Mouse (Mus musculus): ENCODE data around the gene Auts2.

The Auts2 gene

DNA sequence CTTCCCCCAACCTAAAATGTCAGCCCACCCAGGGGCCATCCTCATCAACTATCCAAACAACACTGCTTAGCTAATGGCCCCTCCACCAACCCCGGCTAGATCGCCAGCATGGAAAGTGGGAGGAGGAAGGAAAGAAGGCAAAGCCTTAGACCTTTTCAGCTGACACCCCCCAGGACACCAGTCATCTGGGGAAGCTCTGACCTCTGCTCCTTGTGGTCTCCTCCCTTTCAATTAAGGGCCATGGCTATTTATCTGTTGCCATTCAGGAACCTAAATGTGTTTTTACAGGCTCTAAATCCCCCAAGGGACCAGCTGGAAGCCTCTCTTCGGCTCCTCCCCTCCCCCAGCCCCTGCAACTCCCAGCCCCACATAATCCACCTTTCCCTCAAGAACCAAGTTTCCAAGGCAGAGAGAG, 42.3 kb downstream of the Auts2 start:
- whole genome bisulfite sequencing: 56% methylated on average over 3 of the region's 3 CpGs

DNA sequence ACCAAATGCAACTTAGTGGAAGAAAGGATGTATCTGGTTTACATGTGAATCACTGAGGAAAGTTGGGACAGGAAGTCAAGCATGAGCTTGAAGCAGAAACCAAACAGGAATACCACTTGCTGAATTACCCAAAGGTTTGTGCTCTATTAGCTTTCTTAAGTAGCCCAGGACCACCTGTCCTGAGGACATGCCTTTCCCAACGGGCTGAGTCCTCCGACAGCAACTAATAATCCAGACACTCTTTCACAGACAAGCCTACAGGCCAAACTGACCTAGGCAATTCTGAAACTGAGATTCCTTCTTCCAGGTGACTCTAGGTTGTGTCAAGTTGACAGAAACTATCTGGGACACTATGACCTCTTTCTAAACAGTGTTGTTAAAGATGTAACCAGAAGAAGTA, 44.2 kb downstream of the Auts2 start:
- WGBS: 84% methylated on average over 2 of the region's 2 CpGs

DNA sequence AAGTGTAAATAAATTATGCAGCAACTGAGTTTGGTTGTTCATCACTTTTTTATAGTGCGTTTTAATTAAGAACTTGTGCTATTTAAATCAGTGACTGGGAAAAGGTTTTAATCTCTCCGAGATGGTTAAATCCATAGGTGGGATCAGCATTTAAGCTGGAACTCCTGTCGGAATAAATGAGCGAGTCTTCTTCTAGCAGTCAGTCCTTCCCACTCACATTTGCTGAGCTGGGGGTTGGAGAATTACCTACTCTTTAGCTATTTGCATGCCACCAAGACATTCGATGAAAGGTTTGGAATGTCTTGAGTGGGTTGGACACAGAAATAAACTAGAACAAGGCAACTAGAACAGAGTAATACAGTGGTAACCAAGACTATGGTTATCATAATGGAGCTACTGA, 45.1 kb downstream of the Auts2 start:
- 52% methylated on average over 5 of the region's 5 CpGs for WGBS

DNA sequence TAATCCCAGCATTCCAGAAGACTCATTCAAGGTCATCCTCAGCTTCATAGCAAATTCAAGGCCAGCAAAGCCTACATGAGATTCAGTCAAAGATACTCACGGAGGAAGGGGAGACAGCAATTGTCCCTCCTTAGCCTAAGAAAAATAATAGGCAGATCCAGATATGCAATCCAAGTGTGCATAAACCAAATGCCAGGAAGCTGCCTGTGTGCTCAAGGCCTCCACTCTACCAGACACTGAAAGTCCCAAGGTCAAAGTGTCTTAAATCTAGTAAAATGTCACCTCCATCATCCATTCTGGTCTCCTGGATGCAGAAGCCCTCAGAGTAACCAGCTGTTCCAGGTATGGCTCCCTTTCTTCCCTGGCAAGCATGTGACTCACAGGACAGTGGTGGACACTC, 50.4 kb downstream of the Auts2 start:
- 81% methylated on average over 1 of the region's 1 CpGs for WGBS

DNA sequence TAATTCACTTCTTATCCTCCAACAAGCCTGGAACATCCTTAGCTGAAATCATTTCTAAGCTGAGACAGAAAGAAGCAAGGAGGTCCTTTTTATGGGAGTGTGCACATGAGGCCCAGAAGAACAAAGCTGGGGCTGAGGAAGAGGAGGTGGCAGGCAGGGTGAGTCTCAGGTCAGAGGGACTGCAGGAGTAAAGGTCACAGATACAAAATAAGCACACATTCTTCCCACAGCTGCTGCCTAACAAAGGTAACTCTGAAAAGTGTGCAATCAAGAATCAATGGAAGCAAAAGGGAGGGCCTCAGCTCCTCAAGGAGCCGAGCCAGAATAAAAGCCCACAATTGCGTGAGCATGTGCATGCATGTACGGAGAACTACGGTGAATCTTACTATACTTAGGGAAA, 51.6 kb downstream of the Auts2 start:
- 82% methylated on average over 4 of the region's 4 CpGs for WGBS

DNA sequence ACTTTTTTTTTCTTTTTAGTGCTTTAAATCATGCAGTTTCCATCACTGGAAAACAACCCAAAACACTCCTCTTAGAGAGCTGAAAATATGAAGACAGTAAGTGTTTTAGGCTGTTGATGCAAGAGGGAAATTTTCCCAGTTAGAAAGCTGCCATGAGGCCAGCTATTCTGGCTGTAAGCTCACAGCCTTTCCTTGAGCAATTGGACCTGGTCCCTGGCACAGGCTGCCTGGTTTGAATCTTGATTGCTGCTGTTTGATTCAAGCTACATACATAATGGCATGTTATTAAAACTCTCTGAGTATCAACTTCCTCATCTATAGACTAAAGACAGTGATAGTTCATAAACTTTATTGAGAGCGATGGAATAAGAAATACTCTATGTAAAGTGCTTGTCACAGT, 52.8 kb downstream of the Auts2 start:
- 81% methylated on average over 1 of the region's 1 CpGs for WGBS

DNA sequence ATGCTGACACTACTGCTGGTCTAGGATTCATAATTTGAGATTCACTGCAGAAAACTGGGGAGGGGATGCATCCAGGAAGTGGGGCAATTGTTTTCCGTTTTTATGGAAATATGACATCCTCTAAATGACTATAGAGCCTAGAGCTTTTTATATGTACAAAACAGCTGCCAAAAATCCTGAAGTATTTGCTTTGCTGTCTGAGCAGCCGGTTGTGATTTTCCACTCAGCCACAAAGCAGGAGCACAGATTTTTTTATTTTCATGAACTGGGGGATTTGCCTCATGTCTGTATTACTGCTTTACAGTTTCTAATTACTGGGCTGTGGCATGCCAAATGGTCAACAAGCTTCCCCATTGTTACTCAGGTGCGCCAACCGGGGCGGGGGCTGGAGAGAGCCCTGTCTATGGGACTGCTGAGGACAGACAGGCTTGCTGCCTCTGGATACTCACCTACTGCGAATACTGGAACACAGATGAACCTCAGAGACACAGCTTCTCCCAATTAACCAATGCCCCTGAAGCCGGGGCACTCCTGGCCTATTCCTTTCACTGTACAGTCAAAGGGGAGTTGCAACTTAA, 53.3 kb downstream of the Auts2 start:
- 45% methylated on average over 7 of the region's 7 CpGs for WGBS

DNA sequence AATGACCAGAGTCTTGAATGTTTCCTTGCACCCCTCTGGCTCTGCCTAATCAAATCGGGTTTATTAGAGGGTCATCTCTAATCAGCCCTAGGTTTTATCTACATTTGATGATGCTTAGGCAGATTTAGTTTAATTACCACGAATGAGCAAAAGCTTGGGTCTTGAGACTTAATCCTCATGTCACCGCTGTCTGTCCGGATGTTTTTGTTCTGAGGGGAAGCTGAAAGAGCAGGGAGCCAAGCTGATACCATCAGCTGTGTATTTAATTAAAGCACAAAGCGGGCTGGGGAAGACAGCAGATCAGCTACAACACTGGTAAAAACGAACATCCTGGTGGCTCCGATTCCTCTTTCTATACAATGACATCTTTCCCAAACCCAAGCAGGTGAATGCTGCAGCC, 56.3 kb downstream of the Auts2 start:
- WGBS: 60% methylated on average over 7 of the region's 7 CpGs

DNA sequence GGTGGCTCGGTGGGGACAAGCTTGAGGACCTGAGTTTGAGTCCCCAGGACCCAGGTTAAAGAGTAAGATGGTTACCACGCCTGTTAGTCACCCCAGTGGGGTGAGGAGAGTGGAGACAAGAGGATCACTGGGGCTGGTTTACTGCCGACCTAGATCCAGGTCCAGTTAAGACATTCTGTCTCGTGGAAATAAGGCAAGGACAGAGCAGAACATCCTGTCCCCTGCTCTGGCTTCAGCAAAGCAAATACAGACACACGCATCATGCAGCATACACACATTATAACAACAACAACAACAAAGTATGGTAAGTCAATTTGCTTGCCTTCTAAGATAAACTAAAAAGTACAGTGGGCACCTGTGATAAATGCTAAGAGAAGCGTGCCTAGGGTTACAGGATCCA, 57.1 kb downstream of the Auts2 start:
- WGBS: 87% methylated on average over 6 of the region's 6 CpGs

DNA sequence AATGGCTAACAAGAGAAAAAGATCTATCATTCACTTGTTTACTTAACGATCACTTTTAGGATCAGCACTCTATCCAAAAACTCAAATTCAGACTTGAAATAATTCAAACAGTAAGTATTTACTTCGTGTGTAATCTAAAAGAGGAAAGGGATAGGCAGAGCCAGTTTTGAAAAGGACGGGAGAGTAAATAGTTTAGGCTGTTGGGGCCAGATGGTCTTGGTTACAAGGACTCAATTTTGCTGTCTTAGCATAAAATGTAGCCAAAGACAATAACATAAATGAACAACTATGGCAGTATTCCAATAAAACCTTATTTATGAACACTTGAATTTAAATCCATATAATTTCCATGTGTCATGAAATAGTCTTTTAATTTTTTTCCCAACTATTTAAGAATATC, 57.7 kb downstream of the Auts2 start:
- 54% methylated on average over 3 of the region's 3 CpGs for WGBS

DNA sequence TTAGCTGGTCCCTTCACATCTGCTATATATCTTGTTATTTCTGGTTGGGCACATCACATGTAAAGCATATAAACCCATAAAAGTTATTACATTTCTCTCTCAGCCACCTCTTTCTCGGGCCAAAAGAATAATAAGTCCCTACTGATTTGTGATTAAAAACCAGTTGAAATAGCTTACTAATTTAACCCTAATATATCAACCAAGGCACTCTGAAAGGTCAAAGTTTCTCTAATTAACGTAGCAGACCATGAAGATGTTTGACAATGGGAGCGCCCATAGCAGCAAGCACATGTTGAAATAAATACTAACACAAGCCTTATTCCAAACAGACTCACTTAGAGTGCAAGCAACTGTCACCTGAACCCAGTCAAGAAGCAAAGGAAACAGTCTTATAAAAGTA, 61.7 kb downstream of the Auts2 start:
- WGBS: 94% methylated on average over 3 of the region's 3 CpGs

DNA sequence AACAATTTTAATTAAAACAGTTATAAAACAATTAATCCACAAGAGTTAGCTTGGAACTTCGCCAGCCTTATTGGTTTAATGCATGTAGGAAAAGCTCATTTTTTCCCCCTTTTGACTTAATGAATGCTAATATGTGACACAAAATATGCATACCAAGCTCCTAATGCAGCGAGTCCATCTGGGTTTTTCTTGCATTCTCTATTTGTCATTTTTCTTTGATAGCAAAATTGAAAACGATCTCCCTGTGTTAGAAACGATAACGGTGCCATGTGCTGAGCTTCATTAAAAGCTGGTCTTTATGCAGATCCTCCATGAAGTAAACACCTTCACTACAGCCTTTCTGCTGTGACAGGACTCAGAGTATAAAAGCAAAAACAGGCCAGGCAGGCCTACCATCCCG, 62.7 kb downstream of the Auts2 start:
- 75% methylated on average over 6 of the region's 6 CpGs for WGBS

DNA sequence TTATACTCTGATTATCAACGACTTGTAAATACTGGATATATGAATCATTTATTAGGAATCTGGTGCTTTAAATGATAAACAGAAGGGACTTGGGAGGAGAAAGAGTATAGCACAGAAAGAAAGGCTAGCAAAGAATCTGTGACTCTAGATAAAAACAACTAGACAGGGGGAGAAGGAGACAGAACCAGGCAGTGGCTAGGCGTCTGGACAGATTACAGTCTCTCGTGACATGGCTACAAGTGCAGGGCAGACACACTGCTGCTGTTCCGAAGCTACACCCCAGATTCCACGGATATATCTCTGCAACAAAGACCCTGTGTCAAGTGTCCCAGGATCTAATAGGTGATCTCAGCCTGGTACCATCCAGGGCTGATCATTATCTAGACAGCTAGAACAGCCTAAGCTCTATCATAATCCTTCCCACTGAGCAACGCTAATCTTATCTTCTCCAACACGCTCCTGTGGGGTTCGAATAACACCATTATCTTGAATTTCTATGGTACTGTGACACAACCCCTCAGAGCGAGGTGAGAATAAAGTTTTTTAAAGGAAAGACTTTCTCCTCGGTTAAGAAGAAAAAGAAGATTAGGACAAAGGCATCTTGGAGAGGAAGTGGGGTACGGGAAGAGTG, 63.8 kb downstream of the Auts2 start:
- WGBS: 75% methylated on average over 11 of the region's 11 CpGs

DNA sequence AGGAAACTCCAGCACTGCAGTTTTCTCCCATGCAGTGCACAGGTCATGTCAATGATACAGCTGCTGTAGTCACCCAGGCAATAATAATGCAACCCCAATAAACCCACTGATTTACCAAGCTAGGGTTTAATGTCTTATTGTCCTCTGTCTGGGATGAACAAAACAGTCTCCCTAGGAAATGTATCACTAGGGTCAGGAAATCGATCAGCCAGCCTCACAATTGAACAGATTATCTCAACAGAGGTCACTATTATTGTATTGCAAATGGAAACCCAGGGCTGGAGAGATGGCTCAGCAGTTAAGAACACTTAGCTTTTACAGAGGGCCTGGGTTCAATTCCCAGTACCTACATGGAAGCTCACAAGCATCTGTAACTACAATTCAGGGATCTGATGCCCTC, 65.6 kb downstream of the Auts2 start:
- 54% methylated on average over 1 of the region's 1 CpGs for whole genome bisulfite sequencing

DNA sequence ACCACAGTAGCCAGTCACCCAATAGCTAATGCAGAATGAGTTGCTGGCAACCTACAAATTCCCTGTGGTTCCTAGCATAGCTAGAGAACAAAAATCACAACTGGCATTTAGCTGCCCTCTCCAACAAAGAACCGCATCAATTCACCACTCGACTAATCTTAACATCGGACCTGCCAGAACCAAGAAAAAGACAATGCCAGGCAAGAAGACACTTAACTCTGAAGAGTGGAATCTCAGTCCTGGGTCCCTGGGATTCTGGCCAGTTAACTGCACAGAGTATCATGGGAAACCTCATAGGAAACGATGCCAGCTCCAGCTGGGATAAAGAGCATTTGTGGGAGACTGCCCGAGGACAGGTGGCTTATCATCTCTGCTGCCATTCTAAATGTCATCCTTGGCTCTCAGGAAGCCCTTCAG, 70.2 kb downstream of the Auts2 start:
- 38% methylated on average over 5 of the region's 5 CpGs for WGBS

DNA sequence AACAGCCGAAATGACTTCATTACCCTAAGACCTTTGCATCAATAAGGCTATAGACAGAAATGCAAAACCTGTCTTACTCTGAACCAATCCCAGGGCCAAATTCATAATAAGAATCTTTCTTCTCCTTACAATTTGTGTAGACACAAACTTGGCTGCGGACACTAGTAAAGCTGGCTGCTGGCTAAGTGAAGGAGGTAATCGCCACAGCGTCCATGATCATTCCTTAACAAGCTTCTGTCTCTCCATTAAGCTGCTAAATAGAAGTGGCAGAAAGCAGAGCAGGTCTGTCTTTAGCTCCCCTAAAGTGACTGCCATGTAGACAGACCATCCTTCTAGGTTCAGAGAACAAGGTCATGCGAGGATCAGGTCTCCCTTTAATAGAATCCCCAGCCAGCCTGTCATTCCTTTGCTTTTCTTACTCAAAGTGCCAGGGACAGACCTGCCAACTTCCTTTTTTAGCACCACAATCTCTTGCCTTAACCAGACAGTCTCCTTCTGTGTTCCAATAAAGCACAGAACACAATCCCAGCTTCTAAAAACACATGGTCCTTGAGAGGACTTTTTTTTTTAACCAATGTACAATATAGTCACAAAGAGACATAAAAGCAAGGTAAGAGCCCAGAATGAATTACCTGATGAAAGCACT, 70.8 kb downstream of the Auts2 start:
- 44% methylated on average over 5 of the region's 5 CpGs for WGBS

DNA sequence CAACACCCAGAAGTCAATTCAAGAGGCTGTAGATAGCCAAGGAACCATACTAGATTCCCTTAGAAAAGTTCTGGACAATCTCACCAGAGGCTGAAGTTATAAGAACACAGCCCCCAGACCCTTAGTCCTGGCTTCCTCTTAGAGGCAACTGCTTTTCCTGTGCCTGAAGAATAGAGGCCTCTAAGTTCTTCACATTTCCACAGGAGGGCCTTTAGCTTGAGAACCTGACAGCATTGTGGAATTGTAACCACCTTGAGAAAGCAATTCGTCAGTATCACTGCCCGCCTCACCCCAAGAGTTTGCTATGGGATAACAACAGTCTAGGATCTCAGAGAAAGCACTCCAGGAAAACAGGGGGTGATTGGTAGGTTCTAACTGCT, 75.8 kb downstream of the Auts2 start:
- WGBS: 93% methylated on average over 2 of the region's 2 CpGs

DNA sequence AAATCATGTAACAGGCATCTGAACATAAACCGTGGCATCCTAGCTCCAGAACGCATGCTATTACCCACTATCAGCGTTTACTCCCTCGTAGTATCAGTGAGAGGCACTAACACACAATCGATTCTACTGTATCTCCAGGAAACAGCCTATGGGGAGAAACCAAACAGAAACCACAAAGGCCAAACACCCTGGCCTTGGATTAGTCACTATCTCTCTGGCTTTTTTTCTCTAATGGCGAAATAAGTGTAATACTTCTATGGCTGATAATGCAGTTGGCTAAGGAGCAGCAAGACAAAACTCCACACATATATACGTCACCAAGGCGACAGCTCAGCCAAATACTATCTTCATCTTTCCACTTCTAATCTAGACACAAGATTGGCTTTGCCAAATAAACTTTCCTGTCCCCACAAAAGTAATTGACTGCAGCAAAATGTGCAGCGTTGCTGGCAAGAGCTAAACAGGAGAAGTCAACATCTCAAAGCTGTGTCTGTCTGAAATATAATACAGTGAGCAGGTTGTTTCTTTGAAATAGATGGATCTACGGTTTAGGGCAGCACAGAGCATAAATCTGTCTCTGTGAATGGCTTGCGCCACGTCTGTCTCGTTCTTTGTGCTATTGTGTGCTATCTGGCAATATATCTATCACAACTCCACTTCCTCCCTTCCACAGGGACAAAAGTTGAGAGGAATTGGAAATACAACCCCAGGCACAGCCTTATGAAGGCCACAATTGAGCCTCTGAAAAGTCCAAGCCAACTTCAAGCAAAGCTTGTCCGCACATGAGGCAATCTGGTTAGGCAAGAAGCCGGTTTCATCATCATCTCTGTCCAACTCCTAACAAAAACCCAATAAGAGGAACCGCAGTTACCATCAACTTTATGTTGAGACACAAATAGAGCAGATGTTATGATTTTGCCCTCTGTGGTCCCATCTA, 76.4 kb downstream of the Auts2 start:
- WGBS: 77% methylated on average over 16 of the region's 16 CpGs

DNA sequence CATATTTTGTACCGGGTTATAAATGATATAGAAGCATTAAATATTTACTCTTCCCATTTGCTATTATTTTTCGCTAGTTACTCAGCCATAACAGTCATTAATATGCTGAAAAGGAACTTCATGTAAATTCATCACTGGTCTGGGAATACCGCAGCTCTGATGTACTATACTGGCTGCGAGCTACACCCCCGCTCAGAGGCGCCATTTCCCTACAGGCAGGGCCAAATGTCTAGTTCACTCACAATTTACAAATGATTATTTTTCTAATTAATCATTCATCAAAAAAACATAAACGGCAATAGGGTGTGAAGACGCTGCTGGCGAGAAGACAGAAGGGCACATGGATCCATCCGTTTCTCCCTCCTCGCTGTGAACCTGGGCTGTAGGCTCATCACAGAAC, 80.6 kb downstream of the Auts2 start:
- WGBS: 88% methylated on average over 11 of the region's 11 CpGs

DNA sequence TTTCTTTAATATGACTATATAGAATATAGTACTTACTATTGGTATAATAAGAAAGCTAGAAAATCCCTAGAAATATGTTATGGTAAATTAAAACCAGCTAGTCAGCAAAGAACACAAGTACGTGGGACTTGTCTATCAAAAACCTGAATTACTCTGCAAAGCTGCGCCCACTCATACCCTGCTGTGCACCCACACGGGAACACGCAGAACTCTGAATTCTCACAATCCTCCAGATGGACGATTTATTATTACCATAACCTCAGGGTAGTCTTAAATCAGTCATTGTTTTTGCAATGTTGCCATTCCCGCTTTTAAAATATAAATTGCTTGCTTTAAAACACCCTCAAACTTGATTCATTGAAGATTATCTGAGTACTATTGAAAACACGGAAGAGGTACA, 84.6 kb downstream of the Auts2 start:
- 46% methylated on average over 7 of the region's 7 CpGs for WGBS

DNA sequence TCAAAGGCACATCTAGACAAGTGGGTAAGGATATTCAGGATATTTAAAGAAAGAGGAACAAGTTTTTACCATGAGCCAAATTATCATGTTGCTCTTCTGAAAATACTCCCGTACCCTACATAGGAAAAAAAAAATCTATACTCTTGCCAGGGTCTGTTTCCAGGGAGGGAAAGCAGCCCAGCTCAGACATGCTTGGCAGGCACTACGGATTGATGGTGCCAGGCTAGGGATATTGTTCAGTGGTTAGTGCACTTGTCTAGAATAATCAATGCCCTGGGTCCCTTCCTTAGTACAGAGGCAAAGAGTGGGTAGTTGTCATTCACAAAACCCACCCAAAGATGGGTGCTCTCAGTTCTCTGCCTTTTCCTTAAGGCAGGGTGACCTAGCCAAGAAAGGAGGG, 90.8 kb downstream of the Auts2 start:
- WGBS: 35% methylated on average over 2 of the region's 2 CpGs

DNA sequence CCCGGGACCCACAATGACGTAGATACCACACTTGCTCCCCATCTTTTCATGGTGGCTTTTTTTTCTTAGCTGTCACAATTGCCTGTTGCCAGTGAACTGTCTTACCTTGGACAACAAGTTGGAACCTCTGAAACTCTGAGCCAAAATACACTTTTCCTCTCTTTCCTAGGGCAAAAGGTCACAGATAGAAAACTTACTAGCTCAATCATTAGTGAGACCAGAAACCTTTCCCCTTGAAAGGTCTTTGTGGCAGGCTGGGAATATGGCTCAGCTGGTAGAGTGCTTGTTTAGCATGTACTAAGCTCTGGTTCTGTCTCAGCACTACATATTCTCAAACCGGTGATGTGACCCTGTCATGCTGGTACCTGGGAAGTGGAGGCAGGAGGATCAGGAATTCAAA, 93.1 kb downstream of the Auts2 start:
- 98% methylated on average over 3 of the region's 3 CpGs for WGBS
